Mouse (Mus musculus): ENCODE results near the gene Mtx1.

- TF ChIP-seq CTCF (IDR thresholded peaks at IDR 0.05; ENCODE audit: borderline replicate concordance, insufficient read depth, low read depth, low read length), result no peak
- TF ChIP-seq POLR2A (IDR thresholded peaks at IDR 0.05; ENCODE audit: borderline replicate concordance, insufficient read depth, low read length), result no peak
These were observed 1.5 kb downstream of the Mtx1 start for GRCm38 (mm10) chr3:89225321-89225815.

Measured in cerebellum, adult 2 months (tissue).